Mouse (Mus musculus) C2C12 (cell line): Measurements from ENCODE around the gene Clcnkb.

Experiments used
- CTCF ChIP-seq: IDR thresholded peaks from one replicate; pipeline ENCODE4 v1.5.1; 2011; ENCODE audit not compliant: control insufficient read depth, insufficient read depth, insufficient read length
- MAX ChIP-seq: IDR thresholded peaks from one replicate; pipeline ENCODE4 v1.6.1; 2011; ENCODE audit warnings: mild to moderate bottlenecking, control low read depth
- USF1 ChIP-seq: IDR thresholded peaks from one replicate; pipeline ENCODE4 v1.6.1; 2011; ENCODE audit warnings: low read depth, mild to moderate bottlenecking, control low read depth, moderate library complexity

- TF ChIP-seq USF1 (no peak), MAX (no peak), CTCF (no peak)
Observed at GRCm38 (mm10) chr4:141405314-141405622, 10.5 kb downstream of the Clcnkb start.
